Mouse (Mus musculus) intestine, postnatal 0 days (tissue): ENCODE data around the gene Leng9. TPM values are rescaled to one million over a fixed set of nuclear protein-coding genes. Genes with fewer than 3 reads are reported as not detected.
A peak's percentile ranks its signal among the peaks of the same experiment; 100 is the strongest.

ENCODE experiments used
- ATAC-seq: fragments of 200-750 bp; cut with Nextera tagmentation; 2 replicates; pipeline ENCODE4 v1.8.0; 2017; ENCODE audit warnings: mild to moderate bottlenecking, moderate TSS enrichment, moderate library complexity
- H3K27ac ChIP-seq: fragments of 300-500 bp; sonication (generic); 2 replicates; pipeline ENCODE4 v1.5.1; 2014; ENCODE audit warnings: mild to moderate bottlenecking, low read depth, low read length, moderate library complexity
- H3K27me3 ChIP-seq: fragments of 300-500 bp; sonication (generic); replicated peaks from 2 replicates; pipeline ENCODE4 v1.6.1; 2014; ENCODE audit warnings: low read length, mixed read lengths; ENCODE audit not compliant: control insufficient read depth, insufficient read depth
- H3K36me3 ChIP-seq: fragments of 300-500 bp; sonication (generic); 2 replicates; pipeline ENCODE4 v1.6.1; 2014; ENCODE audit warnings: mild to moderate bottlenecking, moderate library complexity; ENCODE audit not compliant: control insufficient read depth, insufficient read depth
- H3K4me1 ChIP-seq: fragments of 300-500 bp; sonication (generic); replicated peaks from 2 replicates; pipeline ENCODE4 v1.6.1; 2014; ENCODE audit warnings: antibody characterized with exemption, low read length, mixed read lengths; ENCODE audit not compliant: control insufficient read depth, insufficient read depth
- H3K4me2 ChIP-seq: fragments of 300-500 bp; sonication (generic); replicated peaks from 2 replicates; pipeline ENCODE4 v1.6.1; 2014; ENCODE audit warnings: low read depth, mild to moderate bottlenecking, moderate library complexity
- H3K4me3 ChIP-seq: fragments of 300-500 bp; sonication (generic); 2 replicates; pipeline ENCODE4 v1.5.1; 2014; ENCODE audit warnings: low read depth, low read length
- H3K9ac ChIP-seq: fragments of 300-500 bp; sonication (generic); 2 replicates; pipeline ENCODE4 v1.6.1; 2014; ENCODE audit warnings: mild to moderate bottlenecking, low read depth, low read length
- H3K9me3 ChIP-seq: fragments of 300-500 bp; sonication (generic); 2 replicates; pipeline ENCODE4 v1.6.1; 2016; ENCODE audit warnings: mixed run types; ENCODE audit not compliant: control insufficient read depth
- CTCF ChIP-seq: sonication (generic); IDR thresholded peaks from 2 replicates; pipeline ENCODE4 v1.5.1; 2016; ENCODE audit warnings: low read depth, mild to moderate bottlenecking, control low read depth, antibody characterized with exemption, moderate library complexity
- WGBS: fragments of 180-500 bp; shearing (Covaris S2); extraction: QIAGEN DNeasy Blood & Tissue Kit; methylation state at CpG from one replicate; pipeline ENCODE4 v1.1.7; 2014; 5-methylcytosine and 5-hydroxymethylcytosine counted together
- polyA plus RNA-seq: library from polyadenylated mRNA; unstranded; fragments of >200 nt; fragmentation: Nextera tagmentation; extraction: Ambion mirVana; gene quantifications from 2 replicates; pipeline ENCODE4 v1.2.1, GENCODE M21; 2015

Gene Leng9
- 14.1 and 16.0 TPM in 2 replicates for polyA plus RNA-seq

DNA sequence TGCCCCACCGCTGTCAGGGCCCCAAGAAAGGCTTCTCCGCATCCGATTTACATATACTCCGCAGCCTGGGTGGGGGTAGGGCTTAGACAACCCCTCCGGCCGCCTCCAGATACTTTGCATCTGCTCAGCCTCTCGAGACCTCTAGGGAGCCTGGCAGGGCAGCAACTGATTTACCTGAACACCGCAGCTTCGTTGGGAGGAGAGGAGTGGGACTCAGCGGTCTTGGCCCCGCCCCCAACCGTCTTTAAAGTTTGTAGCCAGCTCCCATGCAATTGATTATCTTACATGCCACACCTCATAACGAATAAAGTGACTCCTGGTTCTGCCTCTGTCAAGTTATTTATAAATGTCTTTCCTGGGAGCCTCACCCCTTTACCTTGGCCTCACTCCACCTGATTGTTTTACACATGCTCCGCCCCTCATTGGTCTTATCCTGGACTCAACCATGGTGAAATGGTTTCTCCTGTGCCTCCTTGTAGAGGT is at the start of gene Leng9:
Leng9 (minus strand) TSS at position 316 of the 483 bp plus-strand sequence.
- Histone ChIP-seq H3K4me3 (peak within 1 kb of the TSS; percentile 68), H3K27ac (peak within 1 kb of the TSS; percentile 100), H3K9ac (peak within 1 kb of the TSS; percentile 81), H3K36me3 (peaks cover 28% of the 10 kb centered on the region), H3K9me3 (no peaks in the 10 kb centered on the region), H3K27me3 (no peaks in the 10 kb centered on the region), H3K4me2 (peak within 1 kb of the TSS; percentile 88), H3K4me1 (peaks cover 7% of the 10 kb centered on the region)
- TF ChIP-seq CTCF: no peak
- peak; percentile 75 for ATAC-seq
- 1% methylated on average over 14 of the region's 14 CpGs for WGBS

DNA sequence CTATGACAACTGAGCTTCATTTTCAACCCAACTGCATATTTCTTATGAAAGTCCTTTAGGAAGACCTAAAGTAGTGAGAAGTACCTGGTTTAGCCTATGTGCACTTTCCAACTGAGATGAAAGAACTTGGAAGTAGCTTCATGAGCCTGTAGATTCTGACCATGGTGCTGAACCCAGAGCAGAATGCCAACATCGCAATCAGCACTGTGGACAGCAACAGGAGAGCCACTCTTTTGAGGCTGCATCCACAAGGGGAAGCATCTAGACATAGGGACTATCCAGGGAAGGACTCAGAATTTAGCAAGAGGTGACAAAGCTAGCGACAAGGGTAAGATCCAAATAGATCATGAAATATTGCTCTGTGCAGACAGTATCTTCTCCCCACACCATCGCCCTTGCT is 28.3 kb upstream of the Leng9 start:
- H3K9me3 ChIP-seq: no peaks in the 10 kb centered on the region
- no peaks in the 10 kb centered on the region for H3K36me3 ChIP-seq
- H3K27me3 ChIP-seq: no peaks in the 10 kb centered on the region
- no peak overlapping the region for H3K9ac ChIP-seq
- H3K4me2 ChIP-seq: no peak overlapping the region
- 44% methylated on average over 3 of the region's 3 CpGs for WGBS
- H3K27ac ChIP-seq: no peak overlapping the region
- ATAC-seq: no peak
- TF ChIP-seq CTCF: peak; percentile 46
- no peaks in the 10 kb centered on the region for H3K4me1 ChIP-seq
- H3K4me3 ChIP-seq: no peak overlapping the region

DNA sequence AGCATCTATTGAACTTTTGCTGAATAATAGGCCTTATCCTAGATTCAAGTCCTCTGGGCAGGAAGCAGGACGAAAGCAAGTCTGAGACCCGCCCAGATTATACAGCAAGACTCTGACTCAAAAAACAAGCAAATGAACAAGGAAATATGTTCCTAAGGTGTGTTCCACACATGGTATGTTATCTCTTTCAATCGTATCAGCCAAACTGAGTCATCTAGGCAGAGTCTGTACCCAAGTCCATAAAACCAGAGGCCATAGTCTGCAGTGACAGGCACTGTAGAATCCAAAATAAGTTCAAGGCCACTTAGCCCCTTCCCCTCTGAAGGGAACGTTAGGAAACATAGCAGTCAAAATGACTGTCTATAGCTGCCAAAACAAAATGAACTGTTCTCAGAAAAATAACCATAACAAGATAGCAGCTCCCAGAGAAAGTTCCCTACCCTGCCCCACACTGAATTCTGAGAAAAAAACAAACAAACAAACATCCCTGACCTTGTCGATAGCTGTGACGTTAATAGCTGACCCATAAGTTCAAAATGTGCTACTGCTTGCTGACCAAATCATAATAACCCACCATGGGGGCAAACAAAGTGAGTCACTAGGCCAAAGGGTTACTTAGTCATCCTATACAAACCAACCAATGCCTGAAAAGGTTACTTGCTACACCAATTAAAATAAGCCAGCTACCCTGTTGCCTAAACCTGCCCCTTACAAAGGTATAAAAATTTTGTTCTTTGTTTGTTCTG is 20.2 kb upstream of the Leng9 start:
- H3K4me3 ChIP-seq: no peak overlapping the region
- WGBS: 38% methylated on average over 6 of the region's 6 CpGs
- TF ChIP-seq CTCF: no peak
- peak overlapping the region; percentile 70 for H3K27ac ChIP-seq
- no peaks in the 10 kb centered on the region for H3K4me1 ChIP-seq
- peak; percentile 81 for ATAC-seq
- H3K9me3 ChIP-seq: no peaks in the 10 kb centered on the region
- H3K9ac ChIP-seq: no peak overlapping the region
- H3K36me3 ChIP-seq: no peaks in the 10 kb centered on the region
- H3K4me2 ChIP-seq: no peak overlapping the region
- H3K27me3 ChIP-seq: no peaks in the 10 kb centered on the region

DNA sequence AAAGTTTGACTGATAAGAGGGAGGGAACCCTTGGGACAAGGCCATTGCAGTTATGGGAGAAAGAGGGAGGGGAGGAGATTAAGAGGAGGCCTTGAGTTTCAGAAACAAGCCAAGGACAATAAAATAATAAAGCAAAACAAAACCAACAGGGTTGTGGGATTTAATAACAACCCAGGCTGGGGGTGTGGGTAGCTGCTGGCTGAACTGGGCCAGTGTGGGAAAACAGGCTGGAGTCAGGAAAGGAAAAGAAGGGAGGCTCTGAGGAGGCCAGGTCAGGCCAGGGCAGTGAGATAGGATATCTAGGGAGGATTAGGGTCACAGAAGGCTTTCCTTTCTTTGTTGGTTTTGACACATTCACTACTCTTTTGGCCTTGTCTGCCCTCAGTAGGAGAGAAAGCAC is 16.9 kb upstream of the Leng9 start:
- Histone ChIP-seq H3K4me1 (no peaks in the 10 kb centered on the region; the same call in 1 of the 2 replicates), H3K9ac (no peak overlapping the region), H3K36me3 (no peaks in the 10 kb centered on the region), H3K27ac (peak overlapping the region; percentile 76), H3K4me2 (0 out of 2 replicates have a peak overlapping the region, but pooled peaks have one; percentile 0), H3K9me3 (no peaks in the 10 kb centered on the region), H3K4me3 (no peak overlapping the region), H3K27me3 (no peaks in the 10 kb centered on the region)
- TF ChIP-seq CTCF: no peak
- peak; percentile 24 for ATAC-seq

DNA sequence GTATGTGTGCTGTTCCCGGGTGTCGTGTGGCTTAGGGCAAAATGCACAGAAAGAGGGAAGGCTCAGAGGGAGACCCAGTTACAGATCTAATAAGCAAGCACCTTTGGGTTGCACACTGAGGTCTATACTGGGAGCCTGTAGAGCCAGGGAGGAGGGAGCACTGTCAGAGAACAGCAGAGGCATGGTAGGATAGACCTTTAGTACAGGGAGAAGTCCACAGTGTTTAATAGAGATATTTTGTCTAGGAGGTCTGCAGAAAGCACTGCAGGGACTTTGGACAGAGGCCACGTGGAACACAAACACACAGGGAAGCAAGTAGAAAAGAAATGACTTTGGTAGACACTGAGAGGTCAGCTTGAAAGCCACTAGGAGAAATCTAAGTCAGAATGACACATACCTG is 15.1 kb upstream of the Leng9 start:
- Histone ChIP-seq H3K27me3 (no peaks in the 10 kb centered on the region), H3K9ac (peak overlapping the region; percentile 40; the same call in 1 of the 2 replicates), H3K27ac (peak overlapping the region; percentile 96), H3K4me3 (peak overlapping the region; percentile 71), H3K4me2 (peak overlapping the region; percentile 77), H3K36me3 (no peaks in the 10 kb centered on the region), H3K9me3 (no peaks in the 10 kb centered on the region), H3K4me1 (no peaks in the 10 kb centered on the region; the same call in 1 of the 2 replicates)
- peak; percentile 58 for ATAC-seq
- 7% methylated on average over 3 of the region's 3 CpGs for WGBS
- no peak for TF ChIP-seq CTCF

DNA sequence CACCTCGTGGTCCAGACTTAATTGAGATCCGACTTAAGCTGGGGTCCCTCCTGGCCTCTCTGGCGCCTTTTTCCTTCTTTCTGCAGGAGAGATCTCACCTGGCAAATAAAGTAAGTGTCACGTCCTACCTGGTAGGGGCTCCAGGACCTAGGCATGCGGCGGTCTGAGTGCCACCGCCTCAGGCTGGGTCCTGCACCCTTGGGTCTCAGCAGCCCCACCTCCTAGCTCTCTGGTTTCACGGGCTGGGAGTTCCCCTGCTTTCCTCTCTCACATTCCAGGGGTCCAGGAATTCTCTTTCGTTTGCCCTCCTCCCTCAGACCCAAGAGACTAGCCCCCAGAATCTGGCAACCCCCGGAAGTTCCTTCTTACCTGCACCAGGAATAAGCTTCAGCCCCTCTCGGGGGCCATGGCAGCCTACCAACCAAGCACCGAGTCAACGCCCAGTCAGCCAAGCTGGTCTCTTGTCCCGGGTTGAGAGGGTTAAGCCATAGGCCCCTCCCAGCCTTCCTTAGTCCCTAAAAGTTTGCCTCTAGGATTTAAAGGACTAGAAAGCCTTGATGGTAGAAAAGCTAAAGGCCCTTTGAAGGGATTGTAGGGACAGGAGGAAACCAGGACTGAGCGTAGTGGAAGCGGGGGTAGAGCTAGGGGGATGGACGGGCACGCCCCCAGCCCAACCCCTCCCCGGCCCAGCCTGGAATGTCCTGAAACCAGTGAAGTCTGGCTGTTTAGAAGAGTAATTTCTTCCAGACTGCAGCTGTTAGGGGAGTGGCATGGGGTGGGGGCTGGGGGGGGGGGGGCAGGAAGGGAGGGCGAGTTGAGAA is 14.1 kb upstream of the Leng9 start, which contains the start of gene Cdc42ep5:
Cdc42ep5 (minus strand) TSS at position 771 of the 821 bp plus-strand sequence.
- TF ChIP-seq CTCF: no peak
- H3K36me3 ChIP-seq: no peaks in the 10 kb centered on the region
- peak within 1 kb of the TSS; percentile 72 for H3K9ac ChIP-seq
- peak within 1 kb of the TSS; percentile 77 for H3K4me2 ChIP-seq
- H3K27ac ChIP-seq: peak within 1 kb of the TSS; percentile 96
- H3K27me3 ChIP-seq: no peaks in the 10 kb centered on the region
- no peaks in the 10 kb centered on the region; the same call in 1 of the 2 replicates for H3K4me1 ChIP-seq
- no peaks in the 10 kb centered on the region for H3K9me3 ChIP-seq
- under 1% methylated on average over 19 of the region's 20 CpGs for WGBS
- peak; percentile 69 for ATAC-seq
- H3K4me3 ChIP-seq: peak within 1 kb of the TSS; percentile 71
